Mouse (Mus musculus) ovary, postnatal 36 days (tissue): Measurements from ENCODE around the gene Serpina3g.
"Not testable (repeated sequence)": the region's sequence is repeated elsewhere in the genome, so short reads cannot be mapped to it uniquely, and the experiment has no call there.

ENCODE experiments used
- DNase-seq: peaks from one replicate; pipeline ENCODE4 v3.0.0; 2022; ENCODE audit warnings: low spot score, mixed read lengths

Gene Serpina3g

DNA sequence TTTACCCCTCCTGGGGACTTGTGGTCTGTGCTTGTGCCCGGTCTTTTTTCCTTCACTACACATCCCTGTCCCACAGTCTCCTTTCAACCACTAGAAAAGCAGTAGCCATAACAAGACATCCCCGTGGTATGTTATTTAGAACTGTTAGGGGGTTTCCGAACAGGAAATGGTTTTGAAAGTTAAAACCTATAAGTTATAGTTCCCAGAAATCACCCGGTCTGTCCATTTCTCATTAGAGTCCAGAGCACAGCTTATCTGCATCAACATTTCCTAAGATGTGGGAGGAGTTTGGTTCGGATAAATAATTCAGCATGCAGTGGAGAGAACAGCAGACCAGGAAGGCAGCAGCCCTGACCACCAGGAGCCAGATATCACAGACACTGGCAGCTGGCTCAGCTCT, at the start of gene Serpina3g:
Gene Serpina3g (plus strand): TSS at position 331 of the 400 bp plus-strand sequence.
- no peak for DNase-seq

DNA sequence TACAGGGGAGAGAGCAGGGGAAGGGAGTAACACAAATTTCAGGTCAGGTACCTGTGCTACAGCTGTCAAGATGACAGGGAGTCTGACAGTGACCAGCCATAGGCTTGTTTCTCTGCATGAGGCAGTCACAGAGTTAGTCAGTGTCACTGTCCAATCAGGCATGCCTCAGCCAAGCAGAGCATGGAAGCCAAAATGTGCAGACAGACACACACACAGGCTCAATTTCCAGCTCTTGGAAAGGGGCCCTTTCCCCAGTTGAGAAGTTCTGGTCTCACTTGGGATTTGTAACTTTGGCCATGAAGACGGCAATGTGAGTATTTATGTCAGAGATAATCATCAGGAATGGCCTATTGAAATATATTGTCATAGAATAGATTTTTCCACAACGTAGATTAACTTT, 46.8 kb upstream of the Serpina3g start:
- DNase-seq, result no peak

DNA sequence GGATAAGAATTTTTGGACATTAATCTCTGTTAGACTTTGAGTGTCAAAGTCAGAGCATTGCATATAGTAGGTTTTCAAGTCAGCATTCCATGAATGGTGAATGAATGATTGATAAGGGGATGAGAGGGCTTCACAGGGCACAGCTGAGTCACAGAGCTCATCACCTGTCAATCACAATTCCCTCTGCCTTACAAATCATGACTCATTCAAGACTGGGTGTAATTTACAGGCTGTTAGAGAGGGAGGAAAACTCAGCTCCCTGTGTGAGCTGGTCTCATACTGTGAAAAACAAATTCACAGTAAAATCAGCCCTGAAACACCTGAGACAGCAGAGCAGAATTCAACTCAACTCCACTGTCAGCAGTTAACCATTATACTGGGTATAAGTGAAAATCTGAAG, 45.2 kb upstream of the Serpina3g start:
- no peak for DNase-seq

DNA sequence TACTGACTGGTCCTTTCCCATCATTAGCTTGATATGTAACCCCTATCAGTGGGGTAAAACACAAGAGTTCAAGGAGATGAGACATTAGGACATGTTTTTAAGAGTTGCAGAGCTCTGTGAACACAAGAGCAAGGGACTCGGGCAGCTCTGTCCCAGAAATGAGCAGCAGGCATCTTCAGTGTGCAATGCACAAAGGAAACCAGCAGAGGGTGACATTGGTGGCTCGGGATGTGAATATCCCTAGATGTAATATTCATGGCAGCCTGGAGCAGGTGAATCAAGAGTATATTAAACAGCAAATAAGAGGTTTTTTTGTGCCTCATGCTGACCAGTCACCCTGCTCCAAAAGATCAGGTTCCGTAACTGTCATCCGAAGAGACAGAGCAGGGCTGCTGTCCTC, 26.9 kb upstream of the Serpina3g start:
- no peak for DNase-seq

DNA sequence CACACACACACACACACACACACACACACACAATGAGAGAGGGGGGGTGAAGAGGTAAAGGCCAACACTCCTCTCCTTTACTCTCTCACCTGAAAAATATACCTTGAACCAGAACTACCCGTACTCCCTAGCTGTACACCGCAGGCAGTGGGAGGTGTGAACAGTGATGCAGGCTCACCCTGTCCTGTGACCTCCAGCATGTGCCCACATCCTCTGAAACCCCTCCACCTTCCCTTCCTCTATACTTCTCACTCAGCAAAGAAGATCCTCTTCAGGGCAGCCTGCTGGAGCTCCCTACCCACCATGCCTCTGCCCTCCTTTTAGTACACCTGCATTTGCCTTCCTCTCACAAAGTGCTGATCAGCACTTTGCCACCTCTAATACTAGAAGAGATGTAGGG, 26.2 kb upstream of the Serpina3g start:
- no peak for DNase-seq

DNA sequence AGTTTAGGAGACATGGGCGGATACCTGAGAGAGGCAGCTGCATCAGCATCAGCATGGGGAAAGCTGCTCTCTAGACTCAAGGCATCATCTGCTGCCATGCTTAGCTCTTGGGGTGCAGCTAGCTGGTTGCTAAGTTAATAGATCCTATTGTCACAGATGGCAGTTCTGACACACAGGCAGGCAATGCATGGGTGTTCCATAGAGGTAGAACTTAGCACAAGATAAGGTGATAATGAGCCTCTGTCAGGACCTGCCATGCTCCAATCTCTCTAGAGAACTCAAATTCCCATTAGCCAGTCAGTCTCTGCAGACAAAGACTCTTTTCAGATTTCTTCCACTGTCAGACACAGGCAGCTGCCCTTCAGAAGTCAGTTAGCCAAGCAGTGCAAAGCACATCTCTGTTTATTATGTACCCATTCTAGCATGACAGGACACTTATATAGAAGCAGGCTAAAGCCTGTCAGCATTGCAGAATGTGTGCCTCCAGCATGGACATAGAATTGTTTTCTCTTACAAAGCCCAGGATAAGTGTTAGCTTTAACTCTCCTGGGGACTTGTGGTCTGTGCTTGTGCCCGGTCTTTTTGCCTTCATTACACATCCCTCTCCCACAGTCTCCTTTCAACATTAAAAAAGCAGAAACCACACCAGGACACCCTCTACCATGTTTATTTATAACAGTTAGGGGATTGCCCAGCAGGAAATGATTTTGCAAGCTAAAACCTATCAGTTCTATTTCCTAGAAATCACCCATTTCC, 22.2 kb upstream of the Serpina3g start:
- no peak for DNase-seq

DNA sequence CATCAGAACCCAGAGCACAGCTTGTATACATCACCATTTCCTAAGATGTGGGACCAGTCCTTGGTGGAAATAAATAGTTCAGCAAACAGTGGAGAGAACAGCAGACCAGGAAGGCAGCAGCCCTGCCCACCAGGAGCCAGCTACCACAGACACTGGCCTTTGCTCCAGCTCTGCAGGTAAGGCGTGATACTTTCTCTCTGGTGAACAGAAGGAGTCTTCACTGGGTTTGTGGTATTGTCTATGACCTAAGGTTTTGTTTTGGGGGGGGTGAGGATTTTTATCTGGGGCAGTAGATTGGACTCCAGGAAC, 21.6 kb upstream of the Serpina3g start, which contains the start of gene Serpina3f:
Gene Serpina3f (plus strand): TSS at position 100 of the 309 bp plus-strand sequence.
- DNase-seq, result no peak

DNA sequence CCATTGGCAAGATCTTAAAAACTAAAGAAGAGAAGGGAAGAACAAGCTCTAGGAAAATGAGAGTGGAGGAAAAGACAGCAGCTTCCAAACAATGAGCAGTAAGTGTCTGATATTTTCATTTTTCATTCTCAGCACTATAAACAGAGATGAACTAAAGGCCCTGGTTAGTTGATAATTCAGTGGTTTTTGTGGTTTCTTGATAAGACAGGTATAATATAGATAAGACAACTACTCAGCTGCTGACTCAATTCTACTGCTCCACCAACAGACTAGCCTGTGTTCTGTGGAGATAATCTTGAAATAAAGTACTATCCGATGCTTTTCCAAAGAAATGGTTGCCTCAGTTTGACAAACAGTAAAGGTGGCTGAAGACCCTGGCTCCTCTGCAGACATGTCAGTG, 20.8 kb upstream of the Serpina3g start:
- DNase-seq, result no peak

DNA sequence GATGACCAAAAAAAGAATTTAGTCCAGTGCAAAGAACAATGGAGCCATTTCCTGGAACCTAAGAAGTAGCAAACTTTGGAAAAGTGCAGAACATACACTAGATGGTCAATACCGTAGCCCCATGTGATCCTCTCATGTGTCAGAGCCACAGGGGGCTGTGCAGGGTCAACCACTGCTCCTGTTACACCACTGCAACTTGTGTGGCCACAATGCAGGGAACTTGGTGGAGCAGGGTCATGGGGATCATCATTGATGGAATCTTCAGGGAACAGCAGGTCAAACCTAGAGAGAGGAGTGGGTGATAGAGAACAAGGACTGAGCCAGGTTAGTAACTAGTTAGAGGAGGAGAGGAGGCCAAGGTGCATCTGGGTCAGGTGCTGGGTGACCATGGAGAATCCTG, 14.4 kb upstream of the Serpina3g start:
- no peak for DNase-seq

DNA sequence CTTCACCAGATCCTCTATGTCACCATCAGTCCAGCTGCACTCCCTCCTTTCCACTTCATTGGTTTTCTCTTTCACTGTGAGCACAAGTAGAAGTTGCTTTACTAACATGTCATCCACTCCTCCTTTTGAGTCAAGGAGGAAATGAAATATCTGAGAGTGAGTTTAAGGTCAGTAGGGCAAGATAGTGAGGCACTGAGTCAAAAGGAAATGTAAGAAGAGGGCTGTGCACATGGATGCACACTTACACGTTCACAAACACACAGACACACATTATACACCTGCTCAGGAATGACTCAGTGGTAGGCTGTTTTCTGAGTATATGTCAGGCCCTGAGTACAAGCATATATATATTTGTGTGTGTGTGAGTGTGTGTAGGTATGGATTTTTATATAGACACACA, 12.4 kb upstream of the Serpina3g start:
- DNase-seq, result no peak

DNA sequence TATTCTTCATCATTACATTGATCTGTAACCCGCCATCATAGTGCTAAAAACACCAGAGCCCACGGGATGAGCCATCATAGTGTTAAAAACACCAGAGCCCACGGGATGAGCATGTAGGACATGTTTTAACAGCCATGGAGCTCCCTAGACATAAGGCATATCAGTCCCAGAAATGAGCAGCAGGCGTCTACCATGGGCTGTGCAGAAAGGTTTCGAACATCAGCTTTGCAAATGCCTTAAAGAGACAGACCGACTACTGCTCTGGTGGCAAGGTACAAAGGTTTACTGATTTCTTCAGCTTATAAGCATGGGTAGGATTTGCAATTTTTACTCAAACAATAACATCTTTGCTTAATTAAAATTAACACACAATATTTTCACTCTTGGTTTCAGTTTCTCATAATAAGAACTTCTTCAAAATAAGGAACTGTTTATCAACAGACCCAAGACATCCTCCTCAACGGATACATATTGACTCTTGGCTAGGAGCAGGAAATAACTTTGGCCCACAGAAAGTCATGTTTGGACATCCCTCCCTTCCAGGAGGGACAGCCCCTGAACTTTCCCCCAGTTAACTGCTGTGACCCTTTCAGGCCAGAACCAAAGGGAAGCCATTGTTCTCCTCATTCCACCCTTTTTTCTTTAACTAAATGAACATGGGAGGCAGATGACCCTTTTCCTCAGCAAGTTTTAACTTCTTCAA, 11.3 kb upstream of the Serpina3g start:
- DNase-seq, result no peak

DNA sequence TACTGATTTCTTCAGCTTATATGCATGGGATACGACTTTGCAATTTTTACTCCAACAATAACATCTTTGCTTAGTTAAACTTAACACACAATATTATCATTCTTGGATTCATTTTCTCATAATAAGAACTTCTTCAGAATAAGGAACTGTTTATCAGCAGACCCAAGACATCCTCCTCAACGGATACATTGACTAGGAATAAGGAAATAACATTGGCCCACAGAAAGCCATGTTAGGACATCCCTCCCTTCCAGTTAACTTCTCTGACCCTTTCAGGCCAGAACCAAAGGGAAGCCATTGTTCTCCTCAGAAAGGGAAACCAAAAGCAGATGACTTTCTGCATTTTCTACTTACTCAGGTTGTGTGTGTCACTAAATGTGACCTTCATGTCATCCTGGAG, 5.3 kb upstream of the Serpina3g start:
- DNase-seq, result no peak

DNA sequence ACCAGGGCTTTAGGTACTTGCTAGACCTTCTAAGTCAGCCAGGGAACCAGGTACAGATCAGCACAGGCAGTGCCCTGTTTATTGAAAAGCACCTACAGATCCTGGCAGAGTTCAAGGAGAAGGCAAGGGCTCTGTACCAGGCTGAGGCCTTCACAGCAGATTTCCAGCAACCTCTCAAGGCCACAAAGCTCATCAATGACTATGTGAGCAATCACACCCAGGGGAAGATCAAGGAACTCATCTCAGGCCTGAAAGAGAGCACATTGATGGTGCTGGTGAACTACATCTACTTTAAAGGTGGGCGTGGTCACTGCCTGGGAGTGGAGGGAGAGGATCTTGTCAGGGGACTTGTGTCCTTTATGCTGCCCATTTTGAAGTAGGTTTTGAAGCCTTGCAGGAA, 2.0 kb downstream of the Serpina3g start:
- not testable (repeated sequence) for DNase-seq

DNA sequence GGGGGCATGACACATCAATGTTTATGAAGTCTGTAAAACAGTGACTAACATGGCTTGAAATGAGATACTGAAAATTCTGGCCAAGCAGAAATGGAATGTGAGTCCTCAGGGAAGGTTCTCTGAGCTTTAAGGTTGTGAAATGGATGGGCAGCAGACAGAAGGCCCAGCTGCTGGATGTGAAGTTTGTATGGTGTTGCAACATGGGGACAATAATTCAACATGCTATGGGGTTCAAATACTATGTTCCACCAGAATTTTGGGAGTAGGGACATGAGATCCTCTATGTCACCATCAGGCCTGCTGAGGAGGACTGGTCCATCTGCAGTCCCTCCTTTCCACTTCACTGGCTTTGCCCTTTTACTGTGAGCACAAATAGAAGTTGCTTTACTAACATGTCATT, 7.3 kb downstream of the Serpina3g start:
- DNase-seq, result no peak

DNA sequence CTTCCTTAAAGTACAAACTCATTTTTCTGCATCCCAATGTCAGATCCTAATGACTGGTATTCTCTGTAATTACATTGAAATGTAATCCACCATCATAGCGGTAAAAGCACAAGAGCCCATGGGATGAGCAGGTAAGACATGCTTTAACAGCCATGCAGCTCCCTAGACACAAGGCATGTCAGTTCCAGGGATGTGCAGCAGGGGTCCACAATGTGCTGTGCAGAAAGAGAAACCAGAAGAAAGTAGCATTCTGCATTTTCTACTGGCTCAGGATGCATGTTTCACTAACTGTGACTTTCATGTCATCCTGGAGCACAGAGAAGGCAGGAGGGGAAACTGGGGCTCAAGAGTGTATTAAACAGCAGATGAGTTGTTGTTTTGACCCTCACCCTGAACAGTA, 9.0 kb downstream of the Serpina3g start:
- DNase-seq, result peak; percentile 24

DNA sequence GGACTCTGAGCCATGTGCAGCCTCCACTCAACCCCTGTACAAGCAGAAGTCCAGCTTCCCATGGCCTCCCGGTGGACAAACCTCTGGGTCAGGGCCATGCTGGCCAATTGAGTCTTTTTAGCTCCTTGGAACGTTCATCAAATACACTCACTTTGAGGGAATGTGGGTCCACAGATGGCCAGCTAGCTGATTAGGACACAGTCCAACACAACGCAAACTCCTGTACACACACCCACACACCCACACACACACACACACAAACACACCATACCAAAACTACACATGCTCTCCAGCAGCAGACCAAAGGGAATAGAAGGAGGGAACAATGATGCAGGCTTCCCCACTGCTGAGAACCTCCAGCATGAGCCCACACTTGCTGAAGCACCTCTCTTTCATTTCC, 9.6 kb downstream of the Serpina3g start:
- DNase-seq, result no peak

DNA sequence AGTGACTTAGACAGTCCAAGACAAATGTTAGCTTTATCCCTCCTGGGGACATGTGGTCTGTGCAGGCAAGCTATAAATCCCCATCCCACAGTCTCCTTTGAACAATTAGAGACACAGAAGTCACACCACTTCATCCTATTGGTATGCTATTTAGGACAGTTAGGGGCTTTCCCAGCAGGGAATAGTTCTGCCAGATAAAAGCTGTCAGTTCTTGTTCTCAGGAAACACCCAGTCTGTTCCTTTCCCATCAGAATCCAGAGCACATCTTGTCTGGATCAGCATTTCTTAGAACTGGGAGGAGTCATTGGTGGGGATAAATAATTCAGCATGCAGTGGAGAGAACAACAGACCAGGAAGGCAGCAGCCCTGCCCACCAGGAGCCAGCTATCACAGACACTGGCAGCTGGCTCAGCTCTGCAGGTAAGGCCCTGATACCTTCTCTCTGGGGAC, 11.5 kb downstream of the Serpina3g start:
- no peak for DNase-seq

DNA sequence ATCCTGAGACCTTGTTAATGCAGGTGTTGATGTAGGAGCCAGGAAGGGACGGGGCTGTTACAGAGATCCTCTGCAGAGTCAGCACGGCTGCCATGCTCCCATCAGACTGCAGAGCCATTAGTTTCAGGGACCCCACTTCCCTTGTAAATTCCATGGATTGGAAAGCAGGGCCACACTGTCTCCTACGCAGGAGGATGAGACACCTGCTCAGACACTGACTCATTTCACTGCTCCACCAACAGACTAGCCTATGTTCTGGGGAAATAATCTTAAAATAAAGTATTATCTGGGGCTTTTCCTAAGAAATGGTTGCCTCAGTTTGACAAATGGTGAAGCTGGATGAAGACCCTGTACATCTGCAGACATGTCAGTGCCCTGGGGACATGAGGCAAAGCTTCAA, 12.2 kb downstream of the Serpina3g start:
- DNase-seq, result no peak

DNA sequence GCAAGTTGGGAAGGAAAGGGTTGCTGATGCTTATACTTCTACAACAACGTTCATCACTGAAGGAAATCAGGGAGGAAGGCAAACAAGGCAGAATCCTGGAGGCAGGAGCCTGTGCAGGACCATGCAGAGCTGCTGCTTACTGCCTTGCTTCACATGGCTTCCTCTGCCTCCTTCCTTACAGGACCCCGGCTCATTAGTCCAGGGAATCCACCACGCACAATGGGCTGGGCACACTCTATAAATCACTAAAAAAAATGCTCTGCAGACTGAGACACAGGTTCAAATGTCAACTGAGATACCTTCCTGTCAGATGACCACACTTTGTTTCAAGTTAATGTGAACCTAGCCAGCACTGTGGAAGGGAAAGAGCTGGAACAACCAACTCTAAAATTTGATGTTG, 25.0 kb downstream of the Serpina3g start:
- no peak for DNase-seq

DNA sequence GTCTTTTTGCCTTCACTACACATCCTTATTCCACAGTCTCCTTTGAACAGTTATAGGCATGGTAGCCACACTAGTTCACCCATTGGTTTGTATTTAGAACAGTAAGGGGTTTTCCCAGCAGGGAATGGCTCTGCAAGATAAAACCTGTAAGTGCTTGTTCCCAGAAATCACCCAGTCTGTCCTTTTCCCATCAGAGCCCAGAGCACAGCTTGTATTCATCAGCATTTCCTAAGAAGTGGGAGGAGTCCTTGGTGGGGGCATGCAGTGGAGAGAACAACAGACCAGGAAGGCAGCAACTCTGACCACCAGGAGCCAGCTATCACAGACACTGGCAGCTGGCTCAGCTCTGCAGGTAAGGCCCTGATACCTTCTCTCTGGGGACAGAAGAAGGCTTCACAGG, 26.8 kb downstream of the Serpina3g start, which contains the start of gene Serpina3i:
Gene Serpina3i (plus strand): TSS at position 260 of the 400 bp plus-strand sequence.
- DNase-seq, result no peak

DNA sequence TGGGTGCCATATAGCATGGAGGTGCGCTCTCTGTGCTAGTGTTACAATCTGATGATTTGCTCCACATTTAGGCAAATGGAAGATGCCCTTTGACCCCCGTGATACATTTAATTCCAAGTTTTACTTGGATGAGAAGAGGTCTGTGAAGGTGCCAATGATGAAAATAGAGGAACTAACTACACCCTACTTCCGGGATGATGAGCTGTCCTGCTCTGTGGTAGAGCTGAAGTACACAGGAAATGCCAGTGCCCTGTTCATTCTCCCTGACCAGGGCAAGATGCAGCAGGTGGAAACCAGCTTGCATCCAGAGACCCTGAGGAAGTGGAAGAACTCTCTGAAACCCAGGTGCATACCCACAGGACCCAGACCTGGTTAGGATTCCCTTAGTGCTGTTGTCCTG, 30.3 kb downstream of the Serpina3g start:
- DNase-seq, result no peak

DNA sequence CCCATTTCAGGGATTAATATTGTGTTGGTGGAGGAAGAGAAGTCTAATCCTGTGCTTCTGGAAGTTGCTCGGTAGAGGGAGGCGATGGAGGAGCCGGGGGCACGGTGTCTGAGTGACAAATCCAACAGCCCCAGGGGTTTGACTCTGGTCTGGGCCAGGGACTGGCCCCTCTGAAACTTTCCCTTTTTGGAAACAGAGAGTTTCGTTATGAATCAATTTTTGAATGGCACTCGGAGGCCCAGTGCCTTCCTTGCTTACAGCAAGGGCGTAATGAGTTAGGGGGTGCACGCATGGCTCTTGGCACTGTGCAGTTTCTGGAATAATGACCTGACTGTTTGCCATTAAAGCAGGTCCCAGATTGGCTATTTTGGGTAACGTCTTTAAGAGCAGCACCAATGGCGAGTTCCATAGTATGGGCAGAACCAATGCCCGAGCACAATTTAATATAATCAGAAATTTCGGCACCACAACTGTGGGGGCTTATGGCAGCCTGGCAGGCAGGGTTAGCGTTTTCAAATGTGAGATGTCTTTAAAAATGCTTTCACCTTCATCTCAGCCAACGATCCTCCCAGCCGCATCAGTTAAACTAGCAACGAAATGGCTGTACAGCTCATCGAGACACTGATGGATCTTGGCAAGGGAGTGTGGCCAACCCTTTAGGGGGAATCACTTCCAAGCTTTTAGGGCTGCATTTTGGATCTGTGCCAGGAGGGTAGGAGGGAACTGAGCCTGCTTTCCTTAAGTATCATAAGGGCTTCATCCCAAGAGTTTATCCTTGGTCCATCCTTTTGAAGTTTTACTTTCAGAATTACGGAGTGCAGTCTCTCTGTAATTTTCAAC, 42.4 kb downstream of the Serpina3g start:
- no peak for DNase-seq

DNA sequence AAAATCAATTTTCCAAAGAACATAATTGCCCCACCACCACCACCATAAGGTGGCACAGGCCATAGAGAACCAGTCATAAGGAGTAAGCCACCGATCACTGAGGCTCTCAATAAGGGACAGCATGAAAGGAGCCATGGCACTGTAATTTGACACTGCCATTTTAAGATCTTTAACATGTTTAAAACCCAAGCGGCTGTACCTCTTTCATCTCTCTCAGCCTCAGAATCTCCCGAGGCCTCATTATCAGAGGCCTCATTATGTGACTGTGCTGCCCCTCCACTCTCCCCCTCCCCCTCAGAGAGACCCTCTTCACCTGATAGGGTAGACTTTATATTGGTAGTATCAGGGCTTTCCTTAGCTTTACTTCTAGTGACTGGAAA, 43.0 kb downstream of the Serpina3g start:
- no peak for DNase-seq
